Mouse (Mus musculus) thymus, adult 18-20 months (tissue): ENCODE data around the gene Hic1.

ENCODE experiments used
- DNase-seq, 2 experiments: peaks; one replicate each; pipeline ENCODE4 v3.0.0; 2022; ENCODE audit warnings: mixed read lengths in 2 of 2

Gene Hic1

GRCm38 (mm10) chr11:75145841-75146240 is 23.5 kb downstream of the Hic1 start:
- DNase-seq: no peak

- DNase-seq: no peak
Measured at GRCm38 (mm10) chr11:75142749-75143148, 26.6 kb downstream of the Hic1 start.

GRCm38 (mm10) chr11:75141913-75142312 is 27.4 kb downstream of the Hic1 start:
- no peak for DNase-seq

- no peak for DNase-seq
Measured at GRCm38 (mm10) chr11:75141038-75141437, 28.3 kb downstream of the Hic1 start.

DNA sequence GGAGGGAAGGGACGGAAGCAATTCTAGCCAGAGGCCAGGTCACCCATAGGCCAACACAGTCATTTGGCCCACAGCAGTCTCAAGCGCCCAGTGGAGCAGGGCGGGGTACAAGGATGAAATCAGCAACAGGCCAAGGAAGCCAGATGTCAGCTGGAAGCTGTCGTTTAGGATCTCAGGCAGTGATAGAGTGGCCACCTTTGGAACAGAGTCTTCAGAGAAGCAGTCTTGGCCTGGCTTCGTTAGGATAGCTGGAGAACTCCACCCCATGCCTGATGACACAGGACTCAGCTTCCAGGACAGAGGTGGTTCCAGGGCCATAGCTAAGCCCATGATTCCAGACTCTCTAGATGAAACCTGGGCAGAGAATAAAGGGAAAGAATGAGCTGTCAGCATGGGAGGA is 28.9 kb downstream of the Hic1 start:
- no peak for DNase-seq

DNA sequence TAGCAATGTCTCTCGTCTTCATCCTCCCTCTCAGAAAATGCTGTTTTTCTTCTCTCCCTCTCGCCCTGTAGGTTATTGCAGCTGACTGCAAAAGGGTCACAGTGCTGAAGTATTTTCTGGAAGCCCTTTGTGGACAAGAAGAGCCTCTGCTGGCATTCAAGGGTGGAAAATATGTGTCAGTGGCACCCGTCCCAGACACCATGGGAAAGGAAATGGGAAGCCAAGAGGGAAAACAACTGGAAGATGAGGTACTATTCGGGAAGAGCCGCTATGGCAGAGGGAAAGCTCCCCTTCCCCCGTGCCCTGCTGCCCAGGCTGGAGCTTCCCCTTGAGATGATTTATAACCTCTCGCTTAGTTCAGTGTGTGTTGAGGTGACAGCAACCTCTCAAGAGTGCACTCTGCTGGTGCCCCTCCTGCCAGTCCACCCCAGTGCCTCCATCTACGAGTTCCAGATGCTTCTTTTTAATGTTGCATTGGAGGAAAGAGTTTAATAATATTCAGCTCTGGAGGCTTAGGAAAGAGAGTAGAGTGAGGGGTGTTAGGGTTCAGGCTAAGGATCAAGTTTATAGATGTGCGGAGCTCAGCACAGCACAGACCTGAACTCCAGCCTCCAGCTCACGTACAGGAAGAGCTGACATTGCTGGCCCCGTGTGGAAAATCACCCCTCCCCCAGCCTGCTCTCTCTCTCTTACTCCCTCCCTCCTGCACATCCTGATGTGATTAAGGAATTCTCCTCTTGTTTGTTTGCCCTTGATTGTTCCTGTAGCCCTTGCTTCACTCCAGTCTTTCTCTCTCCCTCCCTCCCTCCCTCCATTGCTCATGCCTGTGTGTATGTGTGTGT is 30.0 kb downstream of the Hic1 start:
- DNase-seq: no peak

DNA sequence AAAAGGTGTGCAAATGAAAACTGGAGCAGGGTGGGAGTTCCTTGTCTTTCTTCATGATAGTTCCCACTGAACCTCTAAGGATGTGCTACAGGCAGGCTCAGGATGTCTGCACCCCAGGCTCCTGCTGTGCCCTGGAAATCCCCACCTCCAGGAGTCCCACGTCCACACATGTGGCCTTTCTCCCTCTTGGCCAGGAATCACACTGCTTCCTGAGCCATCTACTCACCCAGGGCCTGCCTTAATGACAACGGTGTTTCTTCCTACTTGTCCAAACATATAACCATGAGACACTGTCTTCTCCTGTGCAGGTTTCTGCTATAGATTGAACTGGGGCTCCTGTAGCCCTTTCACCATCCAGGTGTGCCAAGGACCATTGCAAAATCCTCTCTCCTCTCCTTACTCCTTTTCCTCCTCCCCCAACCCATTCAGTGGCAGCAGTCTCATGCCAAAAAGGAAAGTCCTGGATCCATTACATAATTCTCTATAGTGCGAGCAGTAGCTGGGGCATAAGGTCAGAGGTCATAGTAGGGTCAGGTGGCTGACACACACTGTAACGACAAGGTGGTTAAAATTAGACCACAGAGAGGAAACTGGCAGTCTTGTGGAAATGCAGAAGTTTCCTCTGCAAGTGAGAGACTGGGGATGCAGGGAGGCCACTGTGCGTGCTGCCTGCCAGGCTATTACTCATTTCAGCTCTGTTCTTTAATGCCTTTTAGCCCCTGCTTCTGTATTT is 32.5 kb downstream of the Hic1 start:
- no peak for DNase-seq

- DNase-seq: no peak
Measured at GRCm38 (mm10) chr11:75135358-75135757, 34.0 kb downstream of the Hic1 start.

GRCm38 (mm10) chr11:75134485-75135068 is 34.7 kb downstream of the Hic1 start:
- DNase-seq: no peak

DNA sequence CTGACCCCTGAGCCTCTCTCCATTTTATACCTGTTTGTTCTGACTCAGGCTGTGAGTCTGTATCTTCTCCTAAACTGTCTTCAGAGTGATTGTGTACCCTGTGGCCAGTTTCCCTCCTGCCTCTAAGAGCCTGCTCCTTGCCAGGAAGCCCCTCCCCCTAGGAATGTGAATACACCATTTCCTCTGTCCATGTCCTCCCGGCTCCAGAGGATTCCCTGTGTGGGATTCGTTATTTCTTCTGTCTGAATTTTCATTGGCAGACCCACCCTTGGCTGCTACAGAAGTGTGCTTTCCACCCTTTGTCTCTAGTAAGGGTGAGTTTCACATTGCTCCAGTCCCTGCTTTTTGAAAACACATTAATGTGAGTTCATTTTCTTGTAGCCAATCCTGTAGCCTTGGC is 35.4 kb downstream of the Hic1 start:
- DNase-seq: no peak

- no peak for DNase-seq
Measured at GRCm38 (mm10) chr11:75133391-75133790, 35.9 kb downstream of the Hic1 start.

- no peak for DNase-seq
Measured at GRCm38 (mm10) chr11:75132278-75132677, 37.0 kb downstream of the Hic1 start.

DNA sequence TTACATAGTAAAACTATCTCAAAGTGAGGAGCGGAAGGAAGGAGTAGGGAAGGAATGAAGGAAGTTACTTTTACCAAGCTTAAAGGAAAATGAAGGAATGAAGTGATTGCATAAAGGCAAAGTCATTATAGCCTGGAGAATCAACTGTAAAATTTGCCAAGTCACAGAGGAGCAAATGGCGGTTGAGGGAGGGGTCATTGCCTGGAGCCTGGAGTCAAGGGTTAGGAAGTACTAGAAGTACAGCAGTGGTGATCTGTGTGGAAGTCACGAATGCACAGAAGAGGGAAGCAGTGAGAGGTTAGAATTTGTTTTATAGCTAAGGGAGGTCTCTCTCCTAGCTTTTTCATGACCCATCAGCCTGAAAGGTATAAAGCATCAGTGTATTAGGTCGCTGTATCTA is 38.0 kb downstream of the Hic1 start:
- no peak for DNase-seq

- no peak for DNase-seq
Measured at GRCm38 (mm10) chr11:75129481-75129880, 39.8 kb downstream of the Hic1 start.

GRCm38 (mm10) chr11:75126384-75126783 is 42.9 kb downstream of the Hic1 start:
- no peak for DNase-seq

DNA sequence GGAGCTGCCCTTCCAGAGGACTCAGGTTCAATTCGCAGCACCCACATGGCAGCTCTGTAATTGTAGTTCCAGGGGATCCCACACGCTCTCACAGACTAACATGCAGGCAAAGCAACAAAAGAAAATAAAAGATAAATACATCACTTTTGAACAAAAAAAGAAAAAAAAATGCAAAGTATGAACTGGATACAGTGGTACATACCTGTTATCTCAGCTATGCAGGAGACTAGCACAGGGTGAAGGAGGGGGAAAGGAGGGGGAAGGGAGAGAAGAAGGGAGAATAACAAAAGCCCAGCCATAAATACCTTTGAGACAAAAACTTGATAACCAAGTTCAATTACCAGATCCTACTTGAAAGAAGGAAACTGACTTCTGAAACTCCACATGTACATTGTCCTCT is 44.9 kb downstream of the Hic1 start:
- DNase-seq: no peak

DNA sequence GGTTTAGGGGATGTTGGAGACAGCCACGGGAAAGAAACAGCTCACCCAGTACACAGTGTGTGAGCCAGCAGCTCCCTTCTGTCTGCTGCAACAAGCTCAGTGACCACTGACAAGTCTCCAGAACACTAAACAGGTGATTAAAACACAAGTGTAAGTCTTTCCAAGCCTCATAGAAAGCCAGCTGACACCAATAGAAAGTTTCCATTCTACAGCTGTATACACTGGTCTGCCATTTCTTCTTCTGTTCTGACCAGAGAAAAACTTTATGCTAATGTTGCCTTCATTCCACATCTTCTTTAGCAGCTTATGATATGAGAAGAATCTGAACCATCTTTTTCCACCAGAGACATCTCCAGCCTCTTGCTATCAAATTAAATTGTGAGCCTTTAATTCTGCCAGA is 48.0 kb downstream of the Hic1 start:
- DNase-seq: no peak

DNA sequence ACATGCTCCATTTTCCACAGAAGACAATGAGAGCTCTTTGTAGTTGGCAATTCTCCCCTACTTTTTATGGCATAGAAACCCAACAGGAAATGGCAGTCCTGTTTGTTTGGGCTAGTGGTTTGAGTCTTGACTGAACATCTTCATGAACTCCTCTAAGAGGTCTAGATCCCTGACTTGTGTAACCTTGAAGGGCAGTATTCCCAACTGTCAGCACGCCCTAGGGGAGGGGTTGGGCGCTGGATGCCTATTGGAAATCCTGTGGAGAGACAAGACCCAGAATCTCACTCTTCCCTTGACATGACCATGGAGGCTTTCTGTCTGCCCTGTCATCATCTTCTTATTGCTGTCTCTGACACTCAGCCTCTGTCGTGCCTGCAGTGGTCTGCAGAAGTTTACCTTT is 49.5 kb downstream of the Hic1 start:
- DNase-seq: no peak

GRCm38 (mm10) chr11:75119298-75119697 is 50.0 kb downstream of the Hic1 start:
- DNase-seq: no peak

GRCm38 (mm10) chr11:75118141-75118540 is 51.2 kb downstream of the Hic1 start:
- no peak for DNase-seq

GRCm38 (mm10) chr11:75116379-75116778 is 52.9 kb downstream of the Hic1 start:
- no peak for DNase-seq
